Mouse (Mus musculus) hindlimb bud, embryonic 11.5 days (tissue): Measurements from ENCODE around the gene Neu1.
A peak's percentile ranks its signal among the peaks of the same experiment; 100 is the strongest.
"Not testable (repeated sequence)": the region's sequence is repeated elsewhere in the genome, so short reads cannot be mapped to it uniquely, and the experiment has no call there.

ENCODE experiments used
- DNase-seq: peaks from one replicate; pipeline ENCODE4 v3.0.0-alpha.2; 2012; ENCODE audit warnings: low read depth, low spot score; ENCODE audit errors: extremely low spot score

Gene Neu1

DNA sequence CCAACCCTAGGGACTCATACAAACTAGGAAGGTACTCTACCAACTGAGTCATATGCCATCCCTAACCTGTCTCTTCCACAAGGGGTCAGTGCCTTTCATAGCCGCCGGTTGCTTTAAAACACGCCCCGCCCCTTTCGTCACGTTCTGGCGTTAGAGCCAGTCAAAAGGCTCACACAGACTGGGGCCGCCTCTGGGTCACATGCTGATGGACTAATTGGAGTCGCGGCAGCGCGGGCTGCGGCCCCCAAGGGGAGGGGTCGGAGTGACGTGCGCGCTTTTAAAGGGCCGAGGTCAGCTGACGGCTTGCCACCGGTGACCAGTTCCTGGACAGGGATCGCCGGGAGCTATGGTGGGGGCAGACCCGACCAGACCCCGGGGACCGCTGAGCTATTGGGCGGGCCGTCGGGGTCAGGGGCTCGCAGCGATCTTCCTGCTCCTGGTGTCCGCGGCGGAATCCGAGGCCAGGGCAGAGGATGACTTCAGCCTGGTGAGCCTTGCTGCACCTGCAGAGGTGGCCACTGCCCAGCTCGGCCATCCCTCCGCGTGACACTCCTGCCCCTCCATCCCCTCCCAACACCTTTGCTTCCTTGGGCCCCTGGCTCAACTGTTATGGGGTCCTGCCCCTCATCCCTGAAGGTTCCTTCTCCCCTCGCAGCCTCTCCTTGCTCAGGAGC lies at the start of gene Neu1:
Gene Neu1, plus strand, starts transcription at position 193 of the 674 bp plus-strand sequence.
- peak; percentile 86 for DNase-seq

DNA sequence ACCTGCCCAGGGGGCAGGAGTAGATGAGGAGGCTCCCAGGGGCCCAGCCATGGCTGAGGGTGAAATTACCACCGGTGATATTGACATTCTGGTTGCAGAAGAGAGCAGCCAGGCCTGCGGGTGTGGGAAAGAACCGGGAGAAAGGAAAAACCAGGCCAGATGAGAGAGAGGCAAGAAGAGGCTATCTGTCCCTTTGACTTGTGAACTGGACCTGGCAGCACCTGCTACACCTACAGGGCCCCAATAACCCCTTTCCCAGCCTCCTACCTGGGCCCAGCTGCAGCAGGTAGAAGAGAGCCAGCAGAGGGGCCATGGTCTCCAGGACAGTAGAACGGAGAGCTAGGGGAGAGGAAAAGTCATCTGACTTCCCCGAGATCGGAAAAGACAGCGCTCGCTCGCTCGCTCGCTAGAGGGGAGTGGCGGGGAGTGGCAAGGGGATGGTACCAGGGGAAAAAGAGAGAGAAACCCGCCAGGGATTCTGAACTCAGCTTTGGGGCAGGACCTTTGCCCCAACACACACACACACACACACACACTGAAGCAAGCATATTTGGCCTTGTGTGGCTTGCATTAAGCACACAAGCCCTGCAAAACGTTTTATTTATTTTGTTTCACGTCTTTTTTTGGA lies 49.3 kb upstream of the Neu1 start, which contains the start of gene Gm20547:
Gene Gm20547, minus strand, starts transcription at position 360 of the 628 bp plus-strand sequence.
- DNase-seq = no peak

DNA sequence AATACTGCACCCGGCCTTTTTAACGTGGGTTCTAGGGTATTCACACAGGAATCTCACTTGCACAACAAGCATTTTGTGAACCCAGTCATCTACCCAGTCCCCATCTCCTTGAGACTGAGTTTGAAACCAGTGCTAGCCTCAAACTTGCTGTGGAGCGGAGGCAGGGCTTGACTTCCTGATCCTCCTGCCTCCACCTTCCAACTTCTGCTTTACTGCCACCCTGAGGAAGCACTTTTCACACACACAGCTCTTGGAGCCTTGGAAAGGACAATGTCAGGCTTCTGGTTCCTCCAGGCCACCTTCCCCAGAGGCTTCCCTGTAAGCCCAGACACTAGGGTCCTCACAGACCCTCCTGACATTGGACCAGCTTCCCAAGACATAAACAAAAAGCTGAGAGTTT lies 47.7 kb upstream of the Neu1 start:
- DNase-seq = no peak

DNA sequence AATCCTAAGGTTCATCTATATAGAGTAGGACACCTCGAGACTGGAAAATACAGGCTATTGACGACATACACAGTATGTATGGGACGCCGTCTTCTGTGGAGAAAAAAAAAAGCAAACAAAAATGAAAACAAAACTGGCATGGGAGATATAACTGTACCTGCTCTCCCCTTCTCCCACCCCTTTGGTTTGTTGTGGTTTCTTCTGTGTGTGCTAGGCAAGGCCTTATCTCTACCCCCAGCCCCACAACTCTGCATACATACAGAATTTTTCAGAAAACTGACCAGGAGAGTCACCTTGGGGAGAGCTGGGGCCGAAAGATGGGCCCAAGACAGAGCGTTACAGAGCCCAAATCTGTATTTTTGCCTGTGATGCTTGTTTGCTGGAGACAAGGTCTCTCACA lies 46.3 kb upstream of the Neu1 start:
- DNase-seq = no peak

DNA sequence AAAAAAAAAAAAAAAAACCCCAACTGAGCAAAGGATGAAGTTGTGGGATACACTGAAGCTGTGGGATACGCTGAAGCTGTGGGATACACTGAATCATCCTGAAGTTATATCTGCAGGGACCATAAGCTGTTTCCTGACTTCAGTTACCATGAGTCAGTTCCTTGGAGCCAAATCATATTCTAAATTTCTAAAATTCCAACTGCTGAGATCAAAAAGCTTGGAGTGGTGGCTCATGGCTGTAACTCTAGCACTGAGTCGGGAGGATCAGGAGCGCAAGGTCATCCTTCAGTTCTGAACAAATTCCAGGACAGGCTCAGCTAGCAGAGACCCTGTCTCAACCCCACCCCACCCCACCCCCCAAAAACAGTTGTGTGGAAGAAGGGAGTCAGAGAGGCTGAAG lies 45.4 kb upstream of the Neu1 start:
- DNase-seq = no peak

DNA sequence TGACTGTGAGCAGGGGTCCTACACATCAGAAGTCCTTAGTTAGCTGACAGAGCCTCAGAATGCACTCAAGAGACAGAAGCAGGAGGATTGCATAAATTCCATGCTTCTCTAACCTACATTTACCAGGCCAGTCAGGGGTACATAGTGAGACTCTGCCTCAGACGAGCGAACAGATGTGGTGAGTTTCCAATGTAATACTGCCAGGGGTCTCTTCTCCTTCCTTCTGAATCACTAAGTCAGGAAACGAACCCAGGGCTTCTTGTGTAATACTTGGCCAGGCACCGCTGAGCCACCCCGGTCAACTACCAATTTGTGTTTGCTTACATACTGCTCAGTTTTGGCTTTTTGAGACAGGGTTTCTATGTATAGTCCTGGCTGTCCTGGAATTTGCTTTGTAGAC lies 43.1 kb upstream of the Neu1 start:
- DNase-seq = no peak

DNA sequence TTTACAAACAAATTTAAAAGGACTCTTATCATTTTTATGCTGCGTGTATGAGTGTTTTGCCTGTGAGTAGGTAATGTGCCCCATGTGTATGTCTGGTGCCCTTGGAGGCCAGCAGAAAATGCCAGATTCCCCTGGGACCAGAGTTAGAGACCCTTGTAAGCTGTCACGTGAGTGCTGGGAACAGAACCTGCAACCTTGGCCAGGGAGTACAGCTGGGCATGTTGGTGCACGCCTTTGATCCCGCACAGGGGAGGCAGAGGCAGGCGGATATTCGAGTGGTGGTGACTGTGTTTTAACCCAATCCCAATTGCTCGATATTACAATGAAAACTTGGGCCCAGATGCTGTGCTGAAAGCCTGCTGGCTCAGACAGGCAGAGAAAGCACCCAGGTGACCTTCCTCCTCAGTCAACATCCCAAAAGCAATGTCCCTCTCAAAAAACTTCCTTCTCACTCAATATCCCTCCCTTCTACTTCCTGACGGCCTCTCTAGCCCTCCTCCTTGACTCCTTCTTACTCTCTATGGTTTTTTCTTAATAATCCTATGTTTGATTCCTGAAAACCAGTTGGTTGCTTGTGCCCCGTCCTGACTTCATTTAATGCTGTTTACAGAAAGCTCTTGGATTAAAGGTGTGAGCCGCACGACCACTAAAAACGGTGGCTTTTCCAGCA lies 40.8 kb upstream of the Neu1 start:
- DNase-seq = no peak

DNA sequence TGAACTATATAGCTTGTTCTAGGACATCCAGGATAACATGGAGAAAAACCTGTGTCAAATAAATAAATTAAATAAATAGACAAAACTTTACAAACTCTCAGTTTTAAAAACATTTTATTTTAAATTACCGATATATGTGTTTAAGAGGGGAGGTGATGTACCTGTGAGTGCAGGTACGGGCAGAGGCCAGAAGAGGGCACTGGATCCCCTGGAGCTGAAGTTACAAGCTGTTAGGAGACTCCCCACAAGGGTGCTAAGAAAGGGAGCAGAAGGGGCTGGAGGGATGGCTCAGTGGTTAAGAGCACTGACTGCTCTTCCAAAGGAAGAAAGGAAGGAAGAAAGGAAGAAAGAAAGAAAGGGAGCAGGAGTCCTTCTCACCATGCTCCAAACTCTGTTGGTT lies 39.7 kb upstream of the Neu1 start:
- DNase-seq = no peak

DNA sequence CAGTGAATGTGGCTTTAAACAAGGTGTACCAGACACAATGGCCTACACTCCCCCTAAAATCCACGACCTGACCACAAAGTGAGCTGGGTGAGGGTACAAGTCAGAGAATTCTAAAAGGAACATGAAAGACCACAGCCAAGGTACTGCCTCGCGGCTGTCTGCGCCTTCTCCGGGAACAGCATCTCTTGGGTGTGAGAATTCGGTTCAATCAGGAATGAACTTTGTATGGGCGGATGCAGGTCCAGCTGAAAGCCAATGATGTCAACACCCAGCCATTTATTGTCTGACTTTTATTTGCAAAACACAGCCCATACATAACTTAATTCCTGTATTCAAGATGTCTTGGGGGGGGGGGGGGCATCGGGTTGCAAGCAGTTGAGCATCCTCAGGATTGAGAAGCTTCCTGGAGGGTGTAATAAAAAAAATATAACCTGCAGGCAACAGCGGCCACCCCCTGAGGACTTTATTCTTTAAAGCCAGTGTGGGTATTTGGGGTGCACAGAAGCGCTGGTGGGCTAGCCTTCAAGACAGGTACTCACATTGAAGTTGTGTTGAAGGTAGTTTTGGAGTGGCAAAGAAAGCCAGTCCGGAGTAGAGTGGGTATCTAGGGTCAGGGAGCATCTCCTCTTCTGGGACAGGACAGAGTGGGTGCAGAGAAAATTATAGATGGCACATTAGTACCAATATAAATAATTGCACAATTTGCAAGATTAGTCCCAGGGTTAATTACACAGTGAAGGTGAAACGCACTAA lies 37.8 kb upstream of the Neu1 start:
- DNase-seq = no peak

DNA sequence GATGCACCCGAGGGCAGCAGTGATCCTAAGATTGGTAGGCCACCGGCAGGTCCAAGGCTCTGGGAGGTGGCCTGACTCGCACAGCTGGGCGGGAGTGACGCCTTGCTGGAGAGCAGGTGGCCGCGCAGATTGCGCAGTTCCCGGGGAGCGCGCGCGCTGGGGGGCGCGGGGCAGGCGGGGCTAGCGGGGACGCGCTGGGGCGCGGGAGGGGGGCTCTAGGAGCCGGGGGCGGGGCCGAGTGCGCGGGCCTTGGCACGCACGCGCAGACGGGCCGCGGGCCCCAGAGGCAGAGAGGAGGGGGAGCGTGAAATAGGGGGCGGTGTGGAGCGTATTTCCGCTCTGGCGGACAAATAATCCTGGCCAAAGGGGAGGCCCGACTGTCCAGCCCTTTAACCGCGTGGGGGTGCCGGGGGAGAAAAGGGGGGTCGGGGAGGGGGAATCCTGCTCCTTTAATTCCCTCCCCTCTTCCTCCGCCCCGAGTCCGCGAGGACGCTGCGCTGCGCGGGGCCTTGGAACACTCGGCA lies 36.9 kb upstream of the Neu1 start:
- DNase-seq = peak; percentile 92

DNA sequence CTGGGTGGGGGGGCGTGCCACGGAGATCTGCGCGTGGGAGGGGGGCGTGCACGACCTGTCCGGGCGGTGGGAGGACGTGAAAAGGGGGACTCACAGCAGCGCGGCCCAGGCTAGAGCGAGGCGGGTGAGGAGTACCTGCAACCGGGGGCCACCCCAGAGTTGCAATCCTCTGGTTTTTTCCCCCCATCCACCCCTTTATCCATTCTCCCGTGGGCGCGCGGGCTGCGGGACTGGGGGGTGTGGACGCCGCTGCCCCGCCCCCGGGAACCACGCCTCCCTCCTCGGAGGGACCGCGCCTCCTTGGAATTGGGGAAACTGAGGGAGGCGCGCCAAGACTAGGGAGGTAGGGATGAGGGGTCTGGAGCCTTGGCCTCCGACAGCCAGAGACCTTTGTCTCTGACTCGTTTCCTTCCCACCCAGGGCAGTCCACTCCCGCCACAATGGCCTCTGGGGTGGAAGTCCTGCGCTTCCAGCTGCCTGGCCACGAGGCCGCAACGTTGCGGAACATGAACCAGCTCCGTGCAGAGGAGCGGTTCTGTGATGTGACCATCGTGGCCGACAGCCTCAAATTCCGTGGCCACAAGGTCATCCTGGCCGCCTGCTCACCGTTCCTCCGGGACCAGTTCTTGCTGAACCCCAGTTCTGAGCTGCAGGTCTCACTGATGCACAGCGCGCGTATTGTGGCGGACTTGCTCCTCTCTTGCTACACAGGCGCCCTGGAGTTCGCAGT lies 36.1 kb upstream of the Neu1 start:
- no peak for DNase-seq

DNA sequence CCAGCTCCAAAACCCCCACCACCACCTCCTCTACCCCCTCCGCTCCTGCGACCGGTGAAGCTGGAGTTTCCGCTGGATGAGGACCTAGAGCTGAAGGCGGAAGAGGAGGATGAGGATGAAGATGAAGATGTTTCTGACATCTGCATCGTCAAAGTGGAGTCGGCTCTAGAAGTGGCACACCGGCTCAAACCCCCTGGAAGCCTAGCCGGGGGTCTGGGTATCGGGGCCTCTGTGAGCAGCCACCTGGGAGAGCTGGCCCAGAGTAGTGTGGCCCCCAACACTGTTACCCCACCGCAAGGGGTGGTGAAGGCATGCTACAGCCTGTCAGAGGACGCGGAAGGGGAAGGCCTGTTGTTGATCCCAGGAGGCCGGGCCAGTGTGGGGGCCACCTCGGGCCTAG lies 35.3 kb upstream of the Neu1 start:
- no peak for DNase-seq

DNA sequence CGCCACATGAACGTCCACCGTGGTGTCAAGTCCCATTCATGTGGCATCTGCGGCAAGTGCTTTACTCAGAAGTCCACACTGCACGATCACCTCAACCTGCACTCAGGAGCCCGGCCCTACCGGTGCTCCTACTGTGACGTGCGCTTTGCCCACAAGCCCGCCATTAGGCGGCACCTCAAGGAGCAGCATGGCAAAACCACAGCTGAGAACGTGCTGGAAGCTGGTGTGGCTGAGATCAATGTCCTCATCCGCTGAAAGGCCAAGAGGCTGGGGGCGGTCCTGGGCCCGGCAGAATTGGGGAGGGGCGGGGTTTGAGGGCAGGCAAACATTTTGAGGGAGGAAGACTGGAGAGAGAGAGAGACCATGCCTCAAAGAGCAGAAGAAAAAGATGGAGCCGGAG lies 34.7 kb upstream of the Neu1 start:
- DNase-seq = no peak

DNA sequence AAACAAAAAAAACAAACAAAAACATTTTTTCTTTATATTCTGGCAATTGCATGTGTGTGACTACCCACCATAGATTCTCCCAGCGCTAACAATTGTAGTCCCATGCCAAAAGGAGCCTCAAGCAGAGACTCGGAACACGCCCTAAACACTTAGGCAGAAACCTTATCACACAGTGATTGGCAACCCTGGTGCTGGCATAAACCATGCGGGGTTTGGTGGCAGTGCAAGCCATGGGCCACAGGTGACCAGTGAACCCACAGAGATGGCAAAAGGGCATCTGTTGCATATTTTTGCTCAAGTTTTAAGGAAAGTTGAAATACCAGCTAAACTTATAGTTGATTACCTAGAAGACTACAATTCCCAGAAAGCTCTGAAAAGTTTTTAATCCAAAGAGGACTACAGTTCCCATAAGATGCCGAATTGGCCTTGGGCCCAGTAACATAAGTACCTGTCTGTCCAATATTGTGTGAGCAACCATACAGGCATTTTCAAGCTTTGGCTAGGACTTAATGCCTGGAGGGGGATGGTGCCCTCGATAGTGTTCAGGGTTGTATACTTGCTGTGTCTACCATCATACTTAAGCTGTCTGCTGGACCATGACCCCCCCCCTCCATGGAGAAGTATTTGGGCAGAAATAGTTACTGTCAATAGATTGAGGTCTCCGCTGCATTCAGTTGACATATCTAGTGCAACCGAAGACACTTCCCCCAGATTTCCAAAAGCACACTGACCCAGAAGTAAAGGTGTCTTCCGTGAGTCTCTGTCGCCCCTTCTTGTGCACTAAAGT lies 33.5 kb upstream of the Neu1 start:
- no peak for DNase-seq

DNA sequence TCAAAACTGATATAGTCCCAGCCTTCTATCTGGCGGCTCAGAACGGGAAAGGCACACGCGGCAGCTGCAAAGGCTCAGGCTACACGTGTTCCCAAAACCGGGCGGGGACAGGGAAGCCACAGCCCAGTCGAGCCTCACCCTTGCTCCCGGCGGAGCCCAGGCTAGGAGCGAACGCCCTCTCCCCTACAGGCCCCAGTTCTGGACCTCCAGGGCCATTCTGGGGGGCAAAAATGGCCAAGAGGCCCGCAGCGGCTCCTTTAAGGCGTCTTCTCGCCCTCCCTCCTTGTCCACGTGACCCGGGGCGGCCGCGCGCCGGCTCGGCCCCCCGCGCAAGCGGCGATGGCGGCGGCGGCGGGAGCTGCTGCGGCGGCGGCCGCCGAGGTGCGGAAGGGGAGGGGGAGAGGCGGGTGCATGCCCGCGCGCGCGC lies 32.9 kb upstream of the Neu1 start, which contains the start of the genes C2 and Ehmt2:
Gene C2, minus strand, starts transcription at position 106 of the 427 bp plus-strand sequence.
Gene Ehmt2, plus strand, starts transcription at position 310 of the 427 bp plus-strand sequence.
- no peak for DNase-seq

DNA sequence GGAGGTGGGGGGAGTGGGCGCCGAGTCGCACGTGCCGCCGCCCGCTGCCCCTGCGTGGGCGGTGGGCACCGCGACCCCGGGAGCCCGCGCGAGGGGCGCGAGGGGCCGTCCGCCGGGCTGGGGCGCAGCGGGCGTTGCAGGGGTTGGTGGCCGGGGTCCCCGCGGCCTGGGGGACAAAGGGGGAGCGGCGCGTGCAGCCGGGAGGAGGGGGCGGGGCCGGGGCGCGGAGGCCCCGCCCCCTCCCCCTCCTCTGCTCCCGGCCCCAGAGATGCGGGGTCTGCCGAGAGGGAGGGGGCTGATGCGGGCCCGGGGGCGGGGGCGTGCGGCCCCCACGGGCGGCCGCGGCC lies 32.4 kb upstream of the Neu1 start:
- DNase-seq = no peak

DNA sequence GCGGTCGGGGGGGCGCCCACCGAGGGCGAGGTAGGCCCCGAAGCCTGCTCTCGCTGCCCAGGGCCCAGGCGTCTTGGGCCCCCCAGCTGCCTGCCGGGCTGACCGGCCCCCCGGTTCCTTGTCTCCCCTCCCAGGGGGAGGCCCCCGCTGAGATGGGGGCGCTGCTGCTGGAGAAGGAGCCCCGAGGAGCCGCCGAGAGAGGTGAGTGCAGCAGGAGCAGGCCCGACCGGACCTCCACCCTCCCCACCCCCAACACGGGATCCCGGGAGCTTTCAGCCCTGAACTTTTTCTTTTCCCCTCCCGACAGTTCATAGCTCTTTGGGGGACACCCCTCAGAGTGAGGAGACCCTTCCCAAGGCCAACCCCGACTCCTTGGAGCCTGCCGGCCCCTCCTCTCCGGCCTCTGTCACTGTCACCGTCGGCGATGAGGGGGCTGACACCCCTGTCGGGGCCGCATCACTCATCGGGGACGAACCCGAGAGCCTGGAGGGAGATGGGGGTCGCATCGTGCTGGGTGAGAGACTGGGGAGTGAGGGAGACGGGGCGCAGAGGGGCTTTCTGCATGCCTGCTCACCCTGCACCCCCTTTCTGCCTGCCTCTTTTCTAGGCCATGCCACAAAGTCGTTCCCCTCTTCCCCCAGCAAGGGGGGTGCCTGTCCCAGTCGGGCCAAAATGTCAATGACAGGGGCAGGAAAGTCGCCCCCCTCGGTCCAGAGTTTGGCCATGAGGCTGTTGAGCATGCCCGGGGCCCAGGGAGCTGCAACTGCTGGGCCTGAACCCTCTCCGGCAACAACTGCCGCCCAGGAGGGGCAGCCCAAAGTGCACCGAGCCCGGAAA lies 31.8 kb upstream of the Neu1 start:
- DNase-seq = no peak

DNA sequence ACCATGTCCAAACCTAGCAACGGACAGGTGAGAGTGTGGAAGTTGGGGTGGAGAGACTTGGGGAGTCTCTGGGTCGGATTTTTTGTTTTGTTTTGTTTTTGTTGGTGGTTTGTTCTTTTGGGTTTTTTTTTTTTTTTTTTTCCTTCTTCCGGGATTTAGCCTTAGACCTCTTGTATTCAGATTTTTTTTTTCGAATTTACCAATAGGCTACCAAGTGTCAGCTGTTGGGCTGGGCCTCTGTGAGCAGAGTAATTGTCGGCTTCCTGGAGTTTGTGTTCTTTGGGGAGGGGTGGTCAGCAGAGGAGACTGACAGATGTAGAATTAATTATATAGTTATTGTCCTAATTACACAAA lies 31.2 kb upstream of the Neu1 start:
- no peak for DNase-seq

DNA sequence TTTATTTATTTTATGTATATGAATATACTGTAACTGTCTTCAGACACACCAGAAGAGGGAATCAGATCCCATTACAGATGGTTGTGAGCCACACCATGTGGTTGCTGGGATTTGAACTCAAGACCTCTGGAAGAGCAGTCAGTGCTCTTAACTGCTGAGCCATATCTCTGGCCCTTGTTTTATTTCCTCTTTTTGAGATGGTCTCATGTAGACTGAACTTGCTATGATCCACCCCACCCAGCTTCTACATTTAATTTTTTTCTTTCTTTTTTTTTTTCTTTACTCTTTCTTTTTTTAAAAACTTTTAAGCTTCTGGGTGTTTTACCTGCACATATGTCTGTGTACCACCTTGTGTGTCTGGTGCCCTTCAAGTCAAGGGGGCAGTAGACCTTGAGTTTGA lies 30.2 kb upstream of the Neu1 start:
- not testable (repeated sequence) for DNase-seq
